Mouse (Mus musculus): Measurements from ENCODE around the gene Afmid.
A peak's percentile ranks its signal among the peaks of the same experiment; 100 is the strongest.

Gene Afmid

DNA sequence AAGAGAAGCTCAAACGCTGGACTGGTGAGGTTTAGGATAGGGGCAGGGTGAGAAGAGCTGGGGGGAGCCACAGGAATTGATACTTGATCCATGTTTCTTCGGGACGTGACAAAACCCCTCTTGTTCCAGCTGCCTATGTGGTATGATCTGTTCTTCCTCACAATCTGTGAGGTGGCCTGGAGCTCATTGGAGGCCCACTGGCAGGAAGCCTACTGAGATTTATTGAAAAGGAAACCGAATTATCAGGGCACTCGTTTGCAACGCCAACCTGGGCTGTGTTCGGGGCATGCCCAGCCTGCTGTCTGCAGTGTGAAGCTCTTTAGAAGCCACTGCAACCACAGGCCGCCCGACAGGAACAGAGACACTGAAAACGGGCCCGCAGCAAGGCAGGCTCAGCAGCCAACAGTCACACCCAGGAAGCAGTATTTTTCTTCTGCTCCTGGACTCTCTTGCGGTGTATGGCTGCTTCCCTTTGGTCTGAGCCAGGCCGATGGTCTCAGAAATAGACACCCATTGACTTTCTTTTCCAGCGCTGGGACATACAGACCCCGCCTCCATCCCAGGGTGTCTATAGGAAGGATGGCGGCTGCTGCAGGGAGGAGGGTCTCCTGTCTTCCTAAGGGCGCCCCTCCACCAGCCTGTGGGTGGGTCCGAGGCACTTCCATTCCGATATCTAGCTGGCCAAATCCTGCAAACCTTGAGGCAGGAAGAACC is 22.7 kb downstream of the Afmid start:
- DNase-seq (ENCODE audit: low spot score in 2 of 2) = peak in 1 of 2 experiments; percentile 40

DNA sequence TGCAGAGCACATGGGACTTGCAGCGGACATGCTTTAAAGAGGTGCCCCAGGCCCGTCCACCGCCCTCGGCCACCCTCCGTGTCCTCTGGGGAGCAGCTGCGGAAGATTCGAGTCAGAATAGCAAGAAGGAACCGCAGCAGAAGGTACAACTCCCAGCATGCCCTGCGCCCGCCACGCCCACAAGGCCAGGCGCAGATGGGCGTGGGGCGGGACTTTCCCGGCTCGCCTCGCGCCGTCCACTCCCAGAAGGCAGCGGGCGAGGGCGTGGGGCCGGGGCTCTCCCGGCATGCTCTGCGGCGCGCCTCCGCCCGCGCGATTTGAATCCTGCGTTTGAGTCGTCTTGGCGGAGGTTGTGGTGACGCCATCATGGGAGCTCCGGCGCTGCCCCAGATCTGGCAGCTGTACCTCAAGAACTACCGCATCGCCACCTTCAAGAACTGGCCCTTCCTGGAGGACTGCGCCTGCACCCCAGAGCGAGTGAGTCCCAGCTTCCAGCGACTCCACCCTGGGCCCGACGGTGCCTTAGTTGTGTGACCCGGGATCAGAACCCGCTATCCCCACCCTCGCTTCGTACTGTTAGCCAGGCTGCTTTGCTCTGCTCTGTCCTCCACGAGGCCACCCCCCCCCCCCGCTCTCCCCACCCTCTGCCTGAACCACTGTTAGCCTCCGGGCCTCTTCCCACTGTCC is 23.4 kb downstream of the Afmid start, which contains the start of gene Birc5:
Gene Birc5 (plus strand): TSS at position 267 of the 687 bp plus-strand sequence.
- peak; percentile 94 to 97 for DNase-seq (ENCODE audit: low spot score in 2 of 2)

DNA sequence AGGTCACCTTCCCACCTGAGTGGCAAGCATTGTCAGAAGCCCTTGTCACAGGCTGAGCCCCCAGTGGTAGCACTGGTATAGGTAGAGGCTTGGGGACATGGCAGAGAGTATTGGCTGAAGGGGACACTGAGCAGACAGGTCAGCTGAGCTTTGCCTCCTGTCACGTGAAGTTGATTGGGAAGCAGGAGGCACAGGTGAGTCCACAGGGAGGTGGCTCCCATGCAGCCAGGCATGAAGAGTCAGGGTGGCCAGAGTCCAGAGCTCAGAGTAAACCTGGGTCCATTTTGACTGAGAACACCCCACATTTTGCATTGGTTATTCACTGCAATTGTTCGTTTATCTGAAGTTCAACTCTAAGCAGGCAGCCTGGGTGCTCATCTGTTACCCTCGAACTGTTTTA is 27.2 kb downstream of the Afmid start:
- DNase-seq (ENCODE audit: low spot score in 2 of 2) = no peak

DNA sequence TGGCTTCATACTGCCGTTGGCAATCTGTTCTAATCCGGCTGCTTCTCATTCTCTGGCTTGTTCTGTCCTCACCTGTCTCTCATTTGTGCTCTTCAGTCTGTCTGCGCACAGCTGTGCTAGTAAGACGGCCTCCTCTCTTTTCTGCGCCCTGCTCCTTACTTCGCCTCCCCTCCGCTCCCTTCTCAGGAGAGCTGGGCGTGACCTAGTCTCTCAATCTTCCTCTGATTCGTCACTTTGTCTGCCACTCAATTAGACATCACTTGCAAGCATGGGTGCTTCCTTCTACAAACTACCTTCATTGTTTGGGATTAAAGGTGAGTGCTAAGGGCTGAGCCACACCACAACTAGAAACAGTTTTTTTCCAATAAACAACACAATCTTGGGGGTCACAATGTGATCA is 28.5 kb downstream of the Afmid start:
- no peak for DNase-seq (ENCODE audit: low spot score in 2 of 2)

DNA sequence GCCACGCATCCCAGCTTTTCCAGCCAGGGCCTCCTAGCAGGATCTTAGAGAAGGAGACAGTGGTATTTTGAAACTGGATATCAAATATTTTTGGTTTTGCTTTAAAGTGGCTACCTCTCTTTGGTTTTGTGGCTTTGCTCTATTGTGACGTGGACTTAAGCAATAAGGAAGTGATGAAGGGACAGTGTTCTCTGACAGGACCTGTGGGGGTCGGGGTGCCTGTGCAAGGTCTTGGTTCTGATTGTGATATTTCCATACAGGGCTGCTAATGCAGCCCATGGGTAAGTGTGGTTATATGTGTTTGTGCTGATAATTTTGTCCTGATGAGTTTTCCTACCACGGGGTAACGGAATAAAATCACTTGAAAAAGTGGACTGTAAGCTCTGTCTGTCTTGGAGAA is 29.6 kb downstream of the Afmid start:
- DNase-seq (ENCODE audit: low spot score in 2 of 2) = no peak

DNA sequence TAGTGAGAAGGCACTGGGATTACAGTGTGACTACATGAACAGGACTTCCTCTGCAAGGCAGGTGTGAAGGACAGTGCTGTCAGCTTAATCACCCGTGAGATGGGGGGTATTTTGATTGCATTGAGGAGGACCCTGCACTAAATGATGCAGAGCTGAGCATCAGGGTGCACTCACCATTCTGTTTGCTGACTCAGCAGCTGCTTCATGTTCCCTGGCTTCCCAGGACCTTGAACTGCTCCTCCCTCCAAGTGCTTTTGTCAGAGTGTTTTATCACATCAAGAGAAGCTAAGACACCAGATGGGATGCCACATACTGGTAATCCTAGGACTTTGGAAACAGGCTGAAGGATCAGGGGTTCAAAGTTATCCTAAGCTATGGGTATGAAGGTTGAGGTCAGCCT is 30.3 kb downstream of the Afmid start:
- DNase-seq (ENCODE audit: low spot score in 2 of 2) = no peak

DNA sequence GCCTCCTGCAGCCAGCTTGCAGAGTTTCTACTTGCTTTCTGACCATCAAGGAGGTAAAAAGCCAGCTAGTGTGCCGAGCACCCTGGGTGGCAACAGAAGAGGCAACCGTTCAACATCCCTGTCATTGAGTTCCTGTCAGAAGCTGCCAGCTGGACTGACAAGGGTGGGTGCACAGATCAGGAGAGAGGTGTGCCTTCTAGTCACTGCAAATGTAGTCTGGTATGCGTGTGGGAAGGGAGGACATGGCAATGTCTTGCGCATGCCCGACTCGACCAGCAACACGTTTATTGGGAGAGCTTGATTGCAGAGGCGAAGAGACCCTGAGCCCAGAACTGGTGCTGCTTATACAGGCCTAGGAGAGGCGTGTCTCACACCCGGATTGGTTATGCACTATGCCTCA is 31.7 kb downstream of the Afmid start:
- no peak for DNase-seq (ENCODE audit: low spot score in 2 of 2)

DNA sequence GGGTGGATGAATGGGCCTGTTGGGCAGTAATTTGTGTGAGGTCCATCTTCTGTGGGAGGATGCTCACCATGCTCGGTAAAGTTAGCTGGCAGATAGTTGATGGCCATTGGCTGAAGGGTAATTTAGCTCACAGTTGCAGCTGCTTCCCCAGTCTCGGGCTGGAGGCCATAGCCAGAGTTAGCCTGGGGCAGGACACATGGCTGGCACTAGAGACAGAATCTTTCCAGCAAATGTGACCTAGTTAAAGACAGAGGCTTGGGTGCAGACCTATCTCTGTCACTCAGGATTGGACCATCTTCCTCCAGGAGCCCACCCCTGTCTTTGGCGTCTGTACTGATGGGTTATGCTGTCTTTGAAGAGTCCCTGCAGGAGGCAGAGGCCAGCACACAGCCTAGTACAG is 32.7 kb downstream of the Afmid start:
- no peak for DNase-seq (ENCODE audit: low spot score in 2 of 2)

DNA sequence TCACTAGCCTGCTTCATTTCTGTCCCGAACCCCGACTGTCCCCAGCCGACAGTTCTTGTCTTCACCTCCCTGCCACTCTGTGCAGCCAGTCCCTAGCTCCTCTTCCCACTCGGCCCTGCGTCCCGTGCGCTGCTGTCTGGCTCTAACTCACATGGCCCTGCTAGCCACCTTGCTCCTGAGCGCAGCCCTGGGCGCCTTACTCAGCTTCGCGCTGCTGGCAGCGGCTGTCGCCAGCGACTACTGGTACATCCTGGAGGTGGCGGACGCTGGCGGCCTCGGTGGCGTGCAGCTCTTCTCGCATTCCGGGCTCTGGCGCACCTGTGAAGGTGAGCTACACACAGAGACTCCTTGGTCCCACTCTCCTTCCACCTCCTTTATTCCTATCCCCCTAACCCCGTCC is 34.9 kb downstream of the Afmid start, which contains the start of gene Tmem235:
Gene Tmem235 (plus strand): TSS at position 152 of the 400 bp plus-strand sequence.
- DNase-seq (ENCODE audit: low spot score in 2 of 2) = no peak

DNA sequence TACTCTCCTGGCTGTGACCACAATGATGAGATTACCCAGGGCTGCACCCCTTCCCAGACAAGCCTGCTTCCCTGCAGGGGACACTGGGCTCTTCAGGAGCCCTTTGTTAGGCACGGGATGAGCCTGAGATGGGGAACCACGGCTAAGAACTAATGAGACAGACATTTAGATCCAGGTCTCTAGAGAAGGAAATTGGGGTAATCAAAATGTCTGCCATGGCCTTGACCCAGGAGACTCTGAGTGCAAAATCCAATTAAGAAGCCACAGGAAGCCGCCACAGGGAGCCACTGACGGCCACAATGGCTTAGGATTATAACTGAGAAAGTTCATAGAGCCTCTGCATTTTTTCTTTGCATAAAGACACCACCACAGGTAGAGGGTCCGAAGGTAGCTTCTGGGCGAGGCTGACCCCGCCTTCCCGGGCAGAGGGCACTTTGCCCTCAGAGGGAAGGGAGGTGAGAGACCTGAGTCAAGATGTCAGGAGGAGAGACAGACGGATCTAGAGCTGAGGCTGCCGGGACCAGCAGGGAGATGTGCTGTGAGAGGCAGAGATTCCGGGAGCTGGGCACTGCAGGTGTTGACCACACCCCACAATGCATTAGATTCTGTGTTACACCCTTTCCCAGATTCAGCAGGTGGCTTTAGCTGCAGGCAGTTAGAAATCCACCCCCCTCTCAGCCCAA is 37.6 kb downstream of the Afmid start:
- DNase-seq (ENCODE audit: low spot score in 2 of 2) = no peak

DNA sequence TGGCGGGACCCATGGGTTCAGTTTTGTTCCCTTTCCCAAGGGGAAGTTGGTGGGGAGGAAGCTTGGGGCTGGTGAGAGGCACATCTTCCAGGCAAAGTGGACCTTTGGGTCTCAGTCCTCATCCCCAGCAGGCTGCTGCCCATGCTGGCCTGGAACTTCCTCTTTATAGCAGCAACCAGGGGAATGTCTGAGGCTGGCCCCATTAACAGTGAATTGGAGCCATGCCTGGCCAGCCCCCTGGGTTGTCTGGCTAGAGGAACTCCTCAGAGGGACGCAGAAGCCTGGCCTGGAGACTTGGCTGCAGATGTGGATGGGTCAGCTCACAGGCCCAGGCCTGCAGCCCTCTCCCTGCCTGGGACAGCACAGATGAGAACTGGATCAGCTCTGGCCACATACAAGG is 39.1 kb downstream of the Afmid start:
- no peak for DNase-seq (ENCODE audit: low spot score in 2 of 2)

DNA sequence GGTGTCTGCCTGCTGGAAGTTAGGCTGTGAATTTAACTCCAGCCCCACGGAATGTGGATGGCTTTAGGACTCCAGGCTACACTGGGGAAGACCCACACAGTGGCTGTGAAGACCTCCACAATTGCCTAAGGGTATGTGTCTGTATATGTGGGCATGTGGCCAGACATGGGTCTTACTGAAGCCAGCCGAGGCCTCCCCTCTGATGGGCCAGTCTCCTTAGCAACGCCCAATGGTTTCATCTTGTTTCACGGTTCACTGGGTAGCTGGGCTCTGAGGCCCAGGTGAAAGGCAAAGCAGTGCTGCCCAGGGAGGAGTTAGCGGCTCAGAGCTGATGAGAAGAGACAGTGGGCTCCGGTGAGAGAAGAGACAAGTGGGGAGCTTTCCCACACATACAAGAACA is 40.3 kb downstream of the Afmid start:
- no peak for DNase-seq (ENCODE audit: low spot score in 2 of 2)

DNA sequence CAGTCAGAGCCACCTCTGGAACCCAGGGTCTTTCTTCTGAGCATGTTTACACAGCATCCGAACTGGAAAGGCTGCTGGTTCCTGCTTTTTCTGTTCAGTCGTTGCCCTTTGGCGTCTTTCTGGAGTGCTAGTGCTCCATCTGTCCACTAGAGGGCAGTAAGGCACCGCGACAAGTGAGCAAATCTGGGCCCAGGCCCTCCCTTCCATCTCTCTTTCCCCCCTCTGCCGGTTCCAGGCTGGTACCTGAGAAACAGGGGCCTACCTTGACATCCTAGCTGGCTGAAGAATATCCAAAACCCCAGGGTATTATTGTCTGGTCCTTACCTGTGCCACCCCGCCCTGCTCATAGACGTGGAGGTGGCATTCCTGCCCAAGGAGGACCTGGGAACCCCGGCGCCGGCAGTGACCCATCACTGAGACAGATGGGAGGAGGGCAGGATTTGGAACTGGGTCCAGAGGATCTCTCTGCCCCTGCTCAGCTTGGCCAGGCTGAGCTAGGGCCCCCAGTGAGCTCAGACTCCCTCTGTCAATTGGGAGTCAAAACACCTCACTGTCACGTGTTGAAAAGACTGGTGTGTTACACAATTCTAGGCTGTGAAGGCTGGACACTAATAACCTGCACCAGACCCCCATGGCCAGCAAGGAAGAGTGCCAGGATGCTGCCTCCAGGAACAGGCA is 45.1 kb downstream of the Afmid start:
- peak; percentile 66 to 78 for DNase-seq (ENCODE audit: low spot score in 2 of 2)

DNA sequence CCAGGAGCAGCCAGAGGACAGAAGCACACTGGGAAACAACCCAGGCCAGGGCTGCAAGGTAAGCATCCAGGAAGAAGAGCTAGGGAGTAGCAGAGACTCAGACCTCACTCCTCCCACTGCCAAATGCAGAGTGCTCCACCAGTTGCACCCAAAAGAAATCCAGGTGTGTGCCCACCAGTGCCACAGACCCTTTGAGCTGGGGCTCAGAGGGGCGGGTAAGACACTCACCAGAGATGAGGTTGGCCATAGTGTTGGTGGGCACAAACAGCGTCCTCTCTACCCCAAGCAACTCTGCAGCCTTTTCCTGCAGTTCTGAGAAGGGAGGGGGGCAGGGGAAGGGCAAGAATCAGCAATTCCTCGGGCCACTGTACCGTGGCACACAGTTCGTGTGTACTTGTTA is 45.7 kb downstream of the Afmid start:
- DNase-seq (ENCODE audit: low spot score in 2 of 2) = no peak

DNA sequence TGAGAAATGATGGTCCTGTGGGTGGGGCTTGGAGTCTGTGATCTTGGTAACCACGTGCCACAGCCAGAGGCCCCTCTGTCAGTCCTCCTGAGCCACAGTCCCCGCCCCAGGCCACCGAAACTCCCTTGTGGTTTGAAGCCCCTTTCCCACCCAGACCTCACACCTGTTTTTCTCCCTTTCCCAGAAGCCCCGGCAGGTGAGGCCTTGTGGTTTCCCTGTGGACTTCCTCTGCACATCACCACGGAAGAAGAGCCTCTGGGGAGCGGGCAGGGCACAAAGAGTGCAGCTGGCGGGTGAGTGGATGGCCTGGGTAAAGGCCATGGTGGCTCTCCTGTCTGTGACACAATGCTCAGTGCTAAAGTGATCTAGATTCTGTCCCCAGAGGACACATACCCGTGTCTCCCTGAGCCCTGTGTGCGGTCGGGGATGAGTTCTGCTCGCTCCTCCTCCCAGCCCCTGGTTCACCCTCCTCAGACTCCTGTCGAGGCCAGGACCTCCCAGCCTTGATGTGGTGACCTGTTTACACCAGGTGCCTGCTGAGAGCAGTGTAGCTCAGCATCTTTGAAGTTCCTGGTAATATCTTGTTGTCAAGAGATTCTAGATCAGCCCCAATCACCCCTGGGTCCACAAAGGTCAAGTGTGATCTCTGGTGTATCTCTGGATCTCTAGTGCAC is 46.3 kb downstream of the Afmid start:
- DNase-seq (ENCODE audit: low spot score in 2 of 2) = no peak

DNA sequence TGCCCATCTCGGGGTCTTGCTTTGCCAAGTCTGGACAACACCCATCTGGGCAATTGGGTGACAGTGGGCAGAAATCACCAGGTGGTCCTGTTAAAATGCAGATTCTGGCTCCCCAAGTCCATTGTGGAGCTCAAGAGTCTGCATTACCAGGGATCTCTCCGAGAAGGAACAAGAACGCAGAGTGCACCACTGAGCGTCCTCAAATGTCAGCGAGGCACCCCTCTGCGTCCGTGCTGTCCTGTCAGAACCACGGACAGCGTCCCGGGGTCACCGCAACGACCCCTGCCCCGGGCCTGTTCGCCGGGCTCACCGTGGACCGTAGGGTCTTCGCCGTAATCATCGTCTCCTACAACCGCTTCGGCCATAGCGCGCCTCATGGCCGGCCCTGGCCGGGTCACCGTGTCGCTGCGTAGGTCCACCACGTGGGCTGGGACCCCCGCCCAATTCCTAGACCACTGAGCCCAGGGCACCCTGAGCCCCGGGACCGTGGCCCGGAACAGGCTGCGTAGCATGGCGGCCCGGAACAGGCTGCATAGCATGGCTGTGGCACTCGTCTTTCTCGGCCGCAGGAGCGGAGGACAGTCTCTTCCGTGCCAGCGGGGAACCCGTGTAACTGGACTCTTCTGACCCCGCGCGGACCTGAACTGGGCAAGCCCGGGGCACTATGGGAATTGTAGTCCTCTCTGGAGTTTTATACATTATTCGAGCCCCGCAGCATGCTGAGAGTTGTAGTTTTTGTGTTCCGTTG is 47.3 kb downstream of the Afmid start, which contains the start of gene Tha1:
Gene Tha1 (minus strand): TSS at position 621 of the 748 bp plus-strand sequence.
- DNase-seq (ENCODE audit: low spot score in 2 of 2) = peak; percentile 72 to 83

DNA sequence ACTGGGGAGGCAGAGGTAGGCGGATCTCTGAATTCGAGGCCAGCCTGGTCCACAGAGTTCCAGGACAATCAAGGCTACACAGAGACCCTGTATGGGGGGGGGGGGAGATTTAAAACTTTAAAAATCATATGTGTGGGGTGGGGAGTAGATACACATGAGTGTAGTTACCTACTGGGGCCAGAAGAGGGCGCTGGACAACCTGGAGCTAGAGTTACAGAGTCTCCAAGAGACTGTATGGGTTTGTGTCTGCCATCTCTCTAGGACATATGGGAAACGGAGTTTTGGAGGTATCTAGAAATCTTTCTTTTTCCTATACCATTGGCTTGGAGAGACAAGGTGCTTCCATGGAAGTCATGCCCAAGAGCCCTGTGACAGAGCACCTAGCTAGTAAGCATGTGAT is 48.7 kb downstream of the Afmid start:
- DNase-seq (ENCODE audit: low spot score in 2 of 2) = no peak

DNA sequence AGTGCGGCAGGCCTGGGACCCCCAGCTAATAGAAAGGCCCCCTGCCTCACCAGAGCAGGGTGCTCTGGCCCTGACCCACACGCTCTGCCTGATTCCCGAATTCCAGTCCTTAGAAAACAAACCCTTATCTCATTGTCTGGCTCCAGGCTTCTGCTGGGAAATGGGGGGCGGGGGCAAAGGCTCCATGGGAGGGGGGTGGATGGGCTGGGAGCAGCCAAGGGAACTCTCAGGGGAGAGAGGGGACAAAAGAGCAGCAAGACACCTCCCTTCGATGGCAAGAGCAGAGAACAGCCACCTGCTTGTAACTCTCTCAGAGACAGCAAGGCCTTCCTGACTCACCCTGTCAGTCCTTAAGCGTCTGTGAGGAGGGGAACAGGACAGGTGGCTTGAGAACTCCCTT is 50.0 kb downstream of the Afmid start:
- no peak for DNase-seq (ENCODE audit: low spot score in 2 of 2)

DNA sequence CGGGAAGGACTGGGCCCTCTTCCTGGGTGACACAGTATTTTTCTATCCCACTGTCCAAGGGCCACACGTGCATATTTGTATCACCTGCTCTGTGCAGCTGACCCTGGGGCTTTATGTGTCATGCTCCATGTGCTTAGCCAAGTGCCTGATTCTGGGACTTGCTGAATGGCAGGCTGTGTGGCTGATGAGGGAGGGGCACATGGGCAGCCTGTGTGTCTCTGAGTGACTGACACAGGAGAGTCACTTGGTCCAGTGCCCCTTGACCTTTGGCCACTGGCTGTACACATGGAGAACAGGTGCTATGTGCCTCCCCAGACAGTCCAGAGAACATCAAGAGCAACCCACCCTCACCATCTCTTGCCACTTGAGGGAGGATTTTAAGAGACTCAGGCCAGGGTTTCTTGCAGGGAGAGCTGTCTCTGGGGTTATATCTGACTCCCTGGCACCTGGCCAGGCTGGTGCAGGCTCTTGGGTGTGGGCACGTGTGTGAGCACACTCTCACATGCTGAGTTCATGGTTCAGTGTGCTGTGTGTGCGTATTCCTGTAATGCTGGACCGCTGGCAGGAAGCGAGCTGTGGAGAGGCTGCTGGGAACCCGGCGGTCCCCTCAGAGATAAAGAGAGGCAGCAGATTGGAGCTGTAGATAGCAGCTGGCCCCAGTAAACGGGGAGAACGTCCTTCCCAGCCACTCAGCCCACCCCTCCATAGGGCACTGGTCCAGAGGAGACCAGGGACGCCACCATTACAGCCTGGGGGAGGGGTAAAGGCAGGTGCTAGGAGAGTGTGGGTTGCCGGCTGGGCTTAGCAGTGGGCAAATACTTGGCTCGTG is 52.4 kb downstream of the Afmid start:
- DNase-seq (ENCODE audit: low spot score in 2 of 2) = peak in 1 of 2 experiments; percentile 38

DNA sequence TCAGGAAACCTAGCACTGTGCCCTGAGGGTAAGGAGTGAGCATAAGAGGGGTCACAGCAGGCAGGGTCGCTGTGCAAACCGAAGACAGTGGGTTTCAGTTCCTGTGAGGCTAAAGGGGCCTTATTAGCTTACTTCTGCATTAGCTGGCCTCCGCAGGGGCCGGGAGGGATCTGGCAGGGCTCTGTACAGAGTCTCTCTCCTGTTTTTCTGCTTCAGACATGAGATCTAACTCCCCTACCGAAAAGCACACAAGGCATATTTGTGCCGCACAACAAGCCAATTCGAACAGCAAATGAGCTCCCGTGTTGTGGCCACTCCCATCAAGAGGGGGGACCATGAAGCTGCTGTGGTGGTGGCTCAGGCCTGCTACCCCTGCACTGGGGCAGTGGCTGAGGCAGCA is 53.2 kb downstream of the Afmid start:
- DNase-seq (ENCODE audit: low spot score in 2 of 2) = no peak
